Mouse (Mus musculus) adrenal gland, postnatal 36 days (tissue): ENCODE data around the gene Shank2. TPM values are rescaled to one million over a fixed set of nuclear protein-coding genes. Genes with fewer than 3 reads are reported as not detected.

Experiments
- DNase-seq, 2 experiments: peaks; one replicate each; pipeline ENCODE4 v3.0.0; 2021; ENCODE audit warnings: mixed read lengths in 1 of 2
- total RNA-seq, 2 experiments: library from RNA; stranded (reverse); gene quantifications; 2 replicates each; pipeline ENCODE4 v1.2.3; 2021

Gene Shank2
- total RNA-seq, 2 experiments from 2014 or later = 2.8 to 6.6 TPM

GRCm38 (mm10) chr7:144268778-144269177 lies 267.1 kb downstream of the Shank2 start:
- DNase-seq = no peak

- no peak for DNase-seq
Measured at GRCm38 (mm10) chr7:144271074-144271473, 269.3 kb downstream of the Shank2 start.

- DNase-seq = no peak
Measured at GRCm38 (mm10) chr7:144278703-144279102, 277.0 kb downstream of the Shank2 start.

- no peak for DNase-seq
Measured at GRCm38 (mm10) chr7:144283701-144284100, 282.0 kb downstream of the Shank2 start.

- DNase-seq = peak in 1 of 2 experiments; percentile 16
Measured at GRCm38 (mm10) chr7:144284241-144285065, 282.7 kb downstream of the Shank2 start.

- no peak for DNase-seq
Measured at GRCm38 (mm10) chr7:144285066-144285633, 283.4 kb downstream of the Shank2 start.

- no peak for DNase-seq
Measured at GRCm38 (mm10) chr7:144285912-144286311, 284.2 kb downstream of the Shank2 start.

GRCm38 (mm10) chr7:144287991-144288390 lies 286.3 kb downstream of the Shank2 start:
- no peak for DNase-seq

- DNase-seq = no peak
Measured at GRCm38 (mm10) chr7:144291478-144291877, 289.8 kb downstream of the Shank2 start.

GRCm38 (mm10) chr7:144293611-144294010 lies 291.9 kb downstream of the Shank2 start:
- no peak for DNase-seq

- peak; percentile 54 to 61 for DNase-seq
Measured at GRCm38 (mm10) chr7:144294239-144295200, 292.8 kb downstream of the Shank2 start.

- DNase-seq = no peak
Measured at GRCm38 (mm10) chr7:144299351-144299750, 297.6 kb downstream of the Shank2 start.

GRCm38 (mm10) chr7:144301646-144302045 lies 299.9 kb downstream of the Shank2 start:
- no peak for DNase-seq

- DNase-seq = no peak
Measured at GRCm38 (mm10) chr7:144302498-144302897, 300.8 kb downstream of the Shank2 start.

- DNase-seq = no peak
Measured at GRCm38 (mm10) chr7:144307853-144308409, 306.2 kb downstream of the Shank2 start.

- no peak for DNase-seq
Measured at GRCm38 (mm10) chr7:144314438-144315105, 312.8 kb downstream of the Shank2 start.

GRCm38 (mm10) chr7:144316224-144316623 lies 314.5 kb downstream of the Shank2 start:
- DNase-seq = no peak

- no peak for DNase-seq
Measured at GRCm38 (mm10) chr7:144316797-144317196, 315.1 kb downstream of the Shank2 start.

GRCm38 (mm10) chr7:144324077-144324476 lies 322.3 kb downstream of the Shank2 start:
- DNase-seq = no peak

GRCm38 (mm10) chr7:144324861-144325260 lies 323.1 kb downstream of the Shank2 start:
- no peak for DNase-seq

GRCm38 (mm10) chr7:144325603-144326002 lies 323.9 kb downstream of the Shank2 start:
- DNase-seq = no peak
